Mouse (Mus musculus) ES-Bruce4 (cell line): Measurements from ENCODE around the gene Ceacam19.

ENCODE experiments used
- CTCF ChIP-seq: IDR thresholded peaks from one replicate; pipeline ENCODE4 v1.8.1; 2011; ENCODE audit warnings: low read depth, low read length
- POLR2A ChIP-seq: IDR thresholded peaks from one replicate; pipeline ENCODE4 v1.8.1; 2011; ENCODE audit warnings: low read length; ENCODE audit not compliant: insufficient read depth

DNA sequence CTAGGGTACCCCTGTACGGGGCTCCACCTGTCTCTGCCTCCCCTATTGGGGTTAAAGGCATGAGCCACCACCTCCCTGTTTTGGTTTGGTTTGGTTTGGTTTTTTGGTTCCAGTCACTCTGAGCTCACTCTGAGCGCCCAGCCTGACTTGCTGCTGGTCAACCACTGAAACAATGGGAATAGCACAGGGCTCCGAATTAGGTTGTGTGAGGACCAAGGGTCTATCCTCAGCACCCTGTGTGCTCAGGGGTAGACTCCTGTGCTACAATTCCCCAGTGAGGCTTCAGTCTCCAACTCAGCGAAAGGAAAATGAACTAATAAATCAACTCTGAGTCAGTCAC, 32.4 kb upstream of the Ceacam19 start:
- no peak for TF ChIP-seq CTCF
- no peak for TF ChIP-seq POLR2A
